Mouse (Mus musculus): ENCODE measurements around the gene Cyb561d2. TPM values are rescaled to one million over a fixed set of nuclear protein-coding genes. Genes with fewer than 3 reads are reported as not detected.
A peak's percentile ranks its signal among the peaks of the same experiment; 100 is the strongest.

The Cyb561d2 gene
- total RNA-seq, 2 experiments from 2014 or later, result 6.6 to 7.2 TPM

GRCm38 (mm10) chr9:107549297-107550074, 7.5 kb upstream of the Cyb561d2 start:
- no peak for DNase-seq

DNA sequence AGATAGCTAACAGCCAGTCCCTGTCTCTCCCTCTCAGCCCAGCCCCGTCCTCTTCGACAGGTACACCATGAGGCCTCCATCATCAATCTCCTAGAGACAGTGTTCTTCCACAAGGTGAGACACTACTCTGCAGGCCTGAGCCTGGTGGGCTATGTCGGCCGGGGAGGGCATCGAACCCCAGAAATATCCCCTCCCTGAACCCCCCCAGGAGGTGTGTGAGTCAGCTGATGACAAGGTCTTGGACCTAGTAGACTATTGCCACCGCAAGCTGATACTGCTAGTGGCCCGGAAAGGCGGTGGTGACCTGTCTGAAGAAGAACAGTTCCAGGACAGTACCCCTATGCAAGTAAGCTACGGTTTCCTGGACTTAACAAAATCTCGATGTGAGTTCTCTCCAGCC, 6.8 kb upstream of the Cyb561d2 start:
- no peak for DNase-seq

GRCm38 (mm10) chr9:107547957-107548356, 6.0 kb upstream of the Cyb561d2 start:
- DNase-seq, result no peak

DNA sequence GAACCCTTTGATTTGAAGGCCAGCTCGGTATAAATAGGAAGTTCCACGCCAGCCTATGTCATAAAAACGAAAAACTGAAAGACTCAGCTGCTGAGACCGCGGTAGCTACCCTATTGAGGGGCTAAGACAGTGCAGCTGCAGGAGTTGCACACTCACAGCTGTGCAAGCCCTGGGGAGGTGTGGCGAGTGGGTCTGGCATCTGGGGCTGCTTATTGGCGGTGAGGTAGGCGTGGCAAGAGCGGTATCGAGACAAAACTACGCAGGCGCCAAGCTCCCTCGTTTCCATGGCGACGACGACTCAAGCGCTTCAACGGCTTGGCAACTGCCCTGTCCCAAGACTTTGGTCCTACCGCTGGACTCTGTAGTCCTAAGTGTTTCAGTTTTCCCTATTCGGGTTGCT, 5.0 kb upstream of the Cyb561d2 start, which contains the start of gene Zmynd10:
Gene Zmynd10 (plus strand): TSS at position 273 of the 400 bp plus-strand sequence.
- peak; percentile 92 for DNase-seq

GRCm38 (mm10) chr9:107545602-107546001, 3.6 kb upstream of the Cyb561d2 start:
- peak; percentile 87 for DNase-seq

GRCm38 (mm10) chr9:107545199-107545598, 3.2 kb upstream of the Cyb561d2 start:
- no peak for DNase-seq

GRCm38 (mm10) chr9:107544729-107545128, 2.7 kb upstream of the Cyb561d2 start:
- no peak for DNase-seq

- DNase-seq, result no peak
Observed at GRCm38 (mm10) chr9:107544196-107544700, 2.3 kb upstream of the Cyb561d2 start.

GRCm38 (mm10) chr9:107543299-107543698, 1.3 kb upstream of the Cyb561d2 start:
- no peak for DNase-seq

DNA sequence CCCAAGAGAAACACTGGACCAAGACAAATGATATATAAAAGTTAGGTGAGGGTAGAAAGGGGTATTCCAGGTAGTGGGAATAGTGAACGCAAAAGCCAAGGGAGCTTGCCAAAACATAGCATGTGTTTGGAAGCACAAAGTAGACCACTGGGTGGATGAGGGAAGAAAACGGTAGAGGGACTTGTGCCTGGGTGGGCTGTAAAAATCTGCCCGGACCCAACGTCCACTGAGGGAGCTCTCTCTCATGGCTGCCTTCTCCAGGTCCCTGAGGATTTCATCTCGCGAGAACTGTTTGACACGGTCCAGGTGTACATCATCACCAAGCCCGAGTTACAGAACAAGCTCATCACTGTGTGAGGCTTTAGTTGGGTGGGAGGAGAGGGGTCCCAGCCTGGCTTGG, 728 bp upstream of the Cyb561d2 start:
- DNase-seq, result no peak

DNA sequence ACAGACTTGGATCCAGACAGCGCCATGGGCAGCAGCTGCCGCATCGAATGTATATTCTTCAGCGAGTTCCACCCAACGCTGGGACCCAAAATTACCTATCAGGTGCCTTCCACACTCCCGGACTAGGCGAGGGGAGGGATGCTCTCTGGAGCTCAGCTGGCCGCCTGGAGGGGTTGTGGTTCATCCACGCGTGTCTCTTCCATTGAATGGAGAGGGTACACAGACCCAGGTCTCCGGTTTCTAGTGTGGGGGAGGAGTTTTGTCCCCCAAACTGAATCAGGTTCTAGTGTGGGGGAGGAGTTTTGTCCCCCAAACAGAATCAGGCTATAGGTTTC, 326 bp upstream of the Cyb561d2 start:
- no peak for DNase-seq

- DNase-seq, result no peak
Observed at GRCm38 (mm10) chr9:107541005-107541404, 988 bp downstream of the Cyb561d2 start.

DNA sequence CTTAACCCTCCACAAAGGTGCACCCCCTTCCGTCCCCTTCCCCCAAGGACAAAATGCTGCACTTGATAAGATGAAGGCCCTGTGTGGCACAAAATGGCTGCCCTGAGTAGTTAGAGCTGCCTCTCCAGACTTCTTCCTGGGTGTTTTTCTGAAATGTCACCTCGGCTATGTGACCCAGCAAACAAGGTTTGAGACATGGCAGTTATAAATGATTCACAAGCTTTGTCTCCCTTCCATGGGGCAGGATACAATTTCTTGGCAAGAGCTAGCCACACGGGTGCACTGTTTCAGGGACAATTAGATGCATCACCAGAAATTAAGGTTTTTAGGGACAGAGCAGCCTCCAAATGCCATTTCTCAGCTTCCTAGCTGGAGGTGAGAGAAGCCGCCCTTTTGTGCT, 1.6 kb downstream of the Cyb561d2 start:
- no peak for DNase-seq

GRCm38 (mm10) chr9:107539940-107540339, 2.1 kb downstream of the Cyb561d2 start:
- DNase-seq, result no peak

GRCm38 (mm10) chr9:107538711-107539110, 3.3 kb downstream of the Cyb561d2 start:
- no peak for DNase-seq

- DNase-seq, result no peak
Observed at GRCm38 (mm10) chr9:107538231-107538630, 3.8 kb downstream of the Cyb561d2 start.

DNA sequence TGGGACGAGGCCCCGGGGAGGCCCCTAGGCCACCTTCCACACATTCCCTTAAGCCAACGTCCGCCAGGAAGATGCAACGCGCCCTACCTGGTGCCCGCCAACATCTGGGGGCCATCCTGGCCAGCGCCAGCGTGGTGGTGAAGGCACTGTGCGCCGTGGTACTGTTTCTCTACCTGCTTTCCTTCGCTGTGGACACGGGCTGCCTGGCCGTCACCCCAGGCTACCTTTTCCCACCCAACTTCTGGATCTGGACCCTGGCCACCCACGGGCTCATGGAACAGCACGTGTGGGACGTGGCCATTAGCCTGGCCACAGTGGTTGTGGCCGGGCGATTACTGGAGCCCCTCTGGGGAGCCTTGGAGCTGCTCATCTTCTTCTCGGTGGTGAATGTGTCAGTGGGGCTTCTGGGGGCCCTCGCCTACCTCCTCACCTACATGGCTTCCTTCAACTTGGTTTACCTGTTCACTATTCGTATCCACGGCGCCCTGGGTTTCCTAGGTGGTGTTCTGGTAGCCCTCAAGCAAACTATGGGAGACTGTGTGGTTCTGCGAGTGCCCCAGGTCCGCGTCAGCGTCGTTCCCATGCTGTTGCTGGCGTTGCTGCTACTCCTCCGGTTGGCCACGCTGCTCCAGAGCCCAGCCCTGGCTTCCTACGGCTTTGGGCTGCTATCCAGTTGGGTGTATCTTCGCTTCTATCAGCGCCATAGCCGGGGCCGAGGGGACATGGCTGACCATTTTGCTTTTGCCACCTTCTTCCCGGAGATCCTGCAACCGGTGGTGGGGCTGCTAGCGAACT, 7.4 kb downstream of the Cyb561d2 start:
- DNase-seq, result peak; percentile 45

DNA sequence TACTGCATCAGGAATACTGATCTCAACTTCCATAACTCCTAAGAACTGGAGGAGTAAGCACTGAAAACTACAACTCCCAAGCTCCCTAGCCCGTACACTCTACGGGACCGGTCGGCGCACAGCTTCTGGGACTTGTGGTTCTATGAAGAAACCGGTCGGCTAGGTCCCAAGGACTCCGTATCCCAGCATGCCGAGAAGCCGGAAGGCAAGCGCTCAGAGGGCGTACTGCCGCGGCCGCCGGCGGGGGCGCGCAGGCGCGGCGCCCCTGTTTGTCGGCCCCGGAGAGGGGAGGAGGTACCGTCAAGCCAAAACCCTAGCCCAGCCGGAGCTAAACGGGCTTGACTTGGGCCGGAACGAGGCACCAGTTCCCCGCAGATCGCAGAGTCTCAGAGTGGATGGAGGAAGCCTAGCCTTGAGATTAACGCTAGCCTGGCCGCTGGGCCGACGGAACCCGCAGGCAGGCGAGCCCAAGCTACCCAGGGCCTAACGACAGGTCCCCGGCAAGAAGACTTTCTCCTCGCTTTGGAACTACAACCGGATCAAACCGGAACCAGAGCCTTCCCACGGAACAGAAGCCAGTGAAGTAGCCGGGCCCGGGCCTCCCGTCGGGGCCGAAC, 8.1 kb downstream of the Cyb561d2 start, which contains the start of gene Tmem115:
Gene Tmem115 (plus strand): TSS at position 155 of the 617 bp plus-strand sequence.
- DNase-seq, result peak; percentile 92

DNA sequence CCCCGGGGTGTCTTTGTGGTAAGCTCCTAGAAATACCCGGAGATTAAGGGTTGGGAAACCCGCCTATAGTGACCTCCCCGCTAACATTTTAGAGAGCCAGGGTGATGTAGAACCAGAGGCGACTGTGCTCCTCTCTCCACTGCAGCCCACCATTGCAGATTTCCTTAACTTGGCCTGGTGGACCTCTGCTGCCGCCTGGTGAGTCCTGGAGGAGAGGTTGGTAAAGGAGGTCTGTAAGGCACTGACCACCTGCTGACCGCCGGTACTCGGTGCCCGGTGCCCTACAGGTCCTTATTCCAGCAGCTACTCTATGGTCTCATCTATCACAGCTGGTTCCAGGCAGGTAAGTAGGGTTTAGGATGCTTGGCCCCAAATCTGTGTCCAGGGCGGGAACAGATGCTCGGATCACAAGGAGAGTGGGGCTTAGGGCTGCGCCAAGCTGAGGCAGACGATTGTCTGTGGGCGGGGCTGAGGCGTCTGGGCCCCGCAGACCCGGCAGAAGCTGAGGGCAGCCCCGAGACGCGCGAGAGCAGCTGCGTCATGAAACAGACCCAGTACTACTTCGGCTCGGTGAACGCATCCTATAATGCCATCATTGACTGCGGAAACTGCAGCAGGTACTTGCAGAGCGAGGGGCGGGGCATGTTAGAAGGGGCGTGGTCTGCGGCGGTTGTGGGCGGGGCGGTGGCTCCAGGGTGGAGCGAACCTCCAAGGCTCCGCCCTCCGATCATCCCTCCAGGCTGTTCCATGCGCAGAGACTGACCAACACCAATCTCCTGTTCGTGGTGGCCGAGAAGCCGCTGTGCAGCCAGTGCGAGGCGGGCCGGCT, 15.6 kb downstream of the Cyb561d2 start:
- peak; percentile 82 for DNase-seq

DNA sequence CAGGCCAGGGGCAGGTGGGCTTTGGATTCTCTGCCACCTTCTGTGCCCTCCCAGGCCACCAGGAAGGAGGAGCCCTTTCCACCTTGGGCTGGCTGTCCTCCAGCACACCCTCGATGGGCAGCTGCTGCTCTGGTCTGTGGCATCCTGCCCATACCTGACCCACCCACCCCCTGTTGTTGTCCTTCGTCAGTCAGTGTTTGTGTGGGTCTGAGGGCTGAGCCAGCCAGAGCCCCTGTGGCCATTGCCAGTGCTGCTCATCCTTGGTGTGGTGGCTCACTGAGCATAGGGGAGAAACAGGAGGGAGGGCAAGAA, 19.6 kb downstream of the Cyb561d2 start:
- DNase-seq, result no peak

- DNase-seq, result no peak
Observed at GRCm38 (mm10) chr9:107521711-107522399, 20.1 kb downstream of the Cyb561d2 start.

DNA sequence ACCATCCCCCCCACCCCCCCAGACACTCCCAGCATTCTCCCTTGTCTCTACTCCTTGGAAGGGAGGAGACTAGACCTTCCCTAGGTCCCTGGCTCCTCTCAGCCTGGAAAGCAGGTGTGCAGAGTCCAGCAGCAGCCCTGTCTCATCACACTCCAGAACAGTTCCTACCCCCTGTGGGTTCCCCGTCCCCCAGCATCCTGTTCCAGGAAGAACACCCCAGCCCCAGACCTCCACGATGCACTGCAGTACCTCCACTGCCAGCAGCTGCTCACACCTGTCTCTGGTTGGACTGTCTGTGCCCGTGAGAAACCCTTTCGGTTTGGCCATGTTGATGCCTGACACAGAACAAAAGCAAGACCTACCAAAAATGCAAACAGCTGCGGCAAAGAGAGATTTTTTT, 20.8 kb downstream of the Cyb561d2 start:
- no peak for DNase-seq
